Mouse (Mus musculus) intestine, postnatal 0 days (tissue): ENCODE results near the gene 1700037H04Rik. TPM values are rescaled to one million over a fixed set of nuclear protein-coding genes. Genes with fewer than 3 reads are reported as not detected.

Source experiments
- ATAC-seq: fragments of 200-750 bp; cut with Nextera tagmentation; 2 replicates; pipeline ENCODE4 v1.8.0; 2017; ENCODE audit warnings: mild to moderate bottlenecking, moderate TSS enrichment, moderate library complexity
- H3K27ac ChIP-seq: fragments of 300-500 bp; sonication (generic); 2 replicates; pipeline ENCODE4 v1.5.1; 2014; ENCODE audit warnings: mild to moderate bottlenecking, low read depth, low read length, moderate library complexity
- H3K27me3 ChIP-seq: fragments of 300-500 bp; sonication (generic); replicated peaks from 2 replicates; pipeline ENCODE4 v1.6.1; 2014; ENCODE audit warnings: low read length, mixed read lengths; ENCODE audit not compliant: control insufficient read depth, insufficient read depth
- H3K36me3 ChIP-seq: fragments of 300-500 bp; sonication (generic); 2 replicates; pipeline ENCODE4 v1.6.1; 2014; ENCODE audit warnings: mild to moderate bottlenecking, moderate library complexity; ENCODE audit not compliant: control insufficient read depth, insufficient read depth
- H3K4me1 ChIP-seq: fragments of 300-500 bp; sonication (generic); replicated peaks from 2 replicates; pipeline ENCODE4 v1.6.1; 2014; ENCODE audit warnings: antibody characterized with exemption, low read length, mixed read lengths; ENCODE audit not compliant: control insufficient read depth, insufficient read depth
- H3K4me2 ChIP-seq: fragments of 300-500 bp; sonication (generic); replicated peaks from 2 replicates; pipeline ENCODE4 v1.6.1; 2014; ENCODE audit warnings: low read depth, mild to moderate bottlenecking, moderate library complexity
- H3K4me3 ChIP-seq: fragments of 300-500 bp; sonication (generic); 2 replicates; pipeline ENCODE4 v1.5.1; 2014; ENCODE audit warnings: low read depth, low read length
- H3K9ac ChIP-seq: fragments of 300-500 bp; sonication (generic); 2 replicates; pipeline ENCODE4 v1.6.1; 2014; ENCODE audit warnings: mild to moderate bottlenecking, low read depth, low read length
- H3K9me3 ChIP-seq: fragments of 300-500 bp; sonication (generic); 2 replicates; pipeline ENCODE4 v1.6.1; 2016; ENCODE audit warnings: mixed run types; ENCODE audit not compliant: control insufficient read depth
- CTCF ChIP-seq: sonication (generic); IDR thresholded peaks from 2 replicates; pipeline ENCODE4 v1.5.1; 2016; ENCODE audit warnings: low read depth, mild to moderate bottlenecking, control low read depth, antibody characterized with exemption, moderate library complexity
- WGBS: fragments of 180-500 bp; shearing (Covaris S2); extraction: QIAGEN DNeasy Blood & Tissue Kit; methylation state at CpG from one replicate; pipeline ENCODE4 v1.1.7; 2014; 5-methylcytosine and 5-hydroxymethylcytosine counted together
- polyA plus RNA-seq: library from polyadenylated mRNA; unstranded; fragments of >200 nt; fragmentation: Nextera tagmentation; extraction: Ambion mirVana; gene quantifications from 2 replicates; pipeline ENCODE4 v1.2.1, GENCODE M21; 2015

1700037H04Rik gene
- polyA plus RNA-seq, 1 experiment from 2014 or later = 145 TPM

DNA sequence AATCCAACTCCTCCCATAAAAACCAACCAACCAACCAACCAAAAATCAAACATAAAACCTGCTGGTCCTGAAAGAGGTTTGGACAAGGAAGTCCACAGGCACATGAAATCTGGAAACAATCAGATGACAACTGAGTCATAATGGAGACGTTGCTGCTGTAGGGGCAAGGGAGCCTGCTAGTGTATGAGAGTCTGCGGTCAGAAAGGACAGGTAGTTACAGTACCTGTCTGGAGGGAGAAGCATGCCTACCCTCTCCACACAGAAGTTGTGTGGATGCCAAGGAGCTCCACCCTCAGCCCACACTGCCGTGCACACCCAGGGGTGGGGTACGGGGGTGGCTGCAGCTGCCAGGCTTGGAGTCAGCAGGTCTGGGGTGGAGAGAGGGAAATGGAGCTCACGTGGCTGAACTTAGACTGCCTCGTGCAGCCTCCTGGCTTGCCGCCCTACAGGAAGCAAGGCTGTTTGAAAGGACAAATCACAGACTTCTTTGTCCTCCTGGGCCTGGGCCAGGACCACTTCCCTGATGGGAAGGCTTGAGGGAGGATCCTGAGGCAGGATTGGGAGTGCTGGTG, 44.6 kb upstream of the 1700037H04Rik start:
- H3K27me3 ChIP-seq = no peaks in the 10 kb centered on the region
- TF ChIP-seq CTCF = no peak; the same call in 1 of the 2 replicates
- peak; percentile 95 for ATAC-seq
- WGBS = 7% methylated on average over 7 of the region's 7 CpGs
- H3K9ac ChIP-seq = 0 out of 2 replicates have a peak overlapping the region, but pooled peaks have one; percentile 18
- H3K9me3 ChIP-seq = no peaks in the 10 kb centered on the region
- H3K4me1 ChIP-seq = peaks cover 12% of the 10 kb centered on the region
- no peaks in the 10 kb centered on the region for H3K36me3 ChIP-seq
- no peak overlapping the region for H3K4me3 ChIP-seq
- peak overlapping the region; percentile 87 for H3K27ac ChIP-seq
- H3K4me2 ChIP-seq = peak overlapping the region; percentile 25; the same call in 1 of the 2 replicates

DNA sequence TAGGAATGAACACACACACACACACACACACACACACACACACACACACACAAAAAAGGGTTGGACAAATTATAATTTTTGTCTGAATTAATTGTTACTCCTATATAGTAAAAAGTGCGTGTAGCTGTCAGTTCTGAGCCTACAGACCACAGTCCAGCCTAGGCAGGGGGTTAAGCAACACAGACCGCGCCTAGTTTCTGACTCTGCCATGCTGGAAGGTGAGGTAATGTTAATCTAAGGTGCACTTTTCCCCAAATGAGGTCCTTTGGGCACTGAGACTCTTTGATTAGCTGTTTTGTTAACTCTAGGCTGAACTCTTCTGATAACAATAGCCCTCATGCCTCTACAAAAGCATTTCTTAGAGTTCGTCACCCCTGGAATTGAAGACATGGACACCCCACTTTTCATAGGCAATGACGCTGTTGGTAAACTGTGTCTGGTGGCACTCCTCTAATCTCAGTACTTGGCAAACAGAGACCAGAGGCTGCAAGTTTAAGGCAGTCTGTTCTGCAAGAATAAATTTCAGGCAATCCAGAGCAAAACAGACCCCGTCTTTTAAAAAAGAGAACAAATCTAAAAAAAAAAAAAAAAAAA, 44.0 kb upstream of the 1700037H04Rik start:
- H3K9ac ChIP-seq = no peak overlapping the region
- TF ChIP-seq CTCF = no peak
- H3K27ac ChIP-seq = peak overlapping the region; percentile 87; the same call in 1 of the 2 replicates
- peaks cover 9% of the 10 kb centered on the region; the same call in 1 of the 2 replicates for H3K4me1 ChIP-seq
- 73% methylated on average over 6 of the region's 6 CpGs for WGBS
- H3K27me3 ChIP-seq = no peaks in the 10 kb centered on the region
- H3K36me3 ChIP-seq = no peaks in the 10 kb centered on the region; the same call in 1 of the 2 replicates
- ATAC-seq = peak; percentile 43; the same call in 1 of the 2 replicates
- no peaks in the 10 kb centered on the region for H3K9me3 ChIP-seq
- H3K4me2 ChIP-seq = no peak overlapping the region
- H3K4me3 ChIP-seq = no peak overlapping the region

DNA sequence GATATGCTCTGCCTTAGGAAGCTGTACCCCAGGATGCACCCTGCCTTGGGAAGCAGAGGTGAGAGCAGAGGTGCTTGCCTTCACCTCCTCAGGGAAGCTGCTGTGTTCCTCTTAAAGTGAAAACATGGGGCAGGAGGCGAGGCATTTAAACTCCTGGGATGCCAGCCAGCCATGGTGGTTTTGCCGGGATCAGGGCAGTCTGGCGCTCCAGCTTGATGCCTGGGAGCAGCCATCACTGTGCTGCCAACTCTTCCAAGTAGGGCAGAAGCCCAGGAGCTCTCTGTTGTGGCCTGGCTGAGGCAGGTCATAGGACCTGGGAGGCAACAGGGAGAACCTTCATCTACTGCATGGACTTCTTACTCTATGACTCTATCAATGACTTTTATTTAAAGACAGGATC, 41.4 kb upstream of the 1700037H04Rik start:
- 94% methylated on average over 3 of the region's 3 CpGs for WGBS
- Histone ChIP-seq H3K36me3 (peaks cover 14% of the 10 kb centered on the region), H3K4me2 (no peak overlapping the region), H3K27ac (no peak overlapping the region), H3K9me3 (no peaks in the 10 kb centered on the region), H3K9ac (no peak overlapping the region), H3K4me3 (no peak overlapping the region), H3K27me3 (no peaks in the 10 kb centered on the region), H3K4me1 (peaks cover 9% of the 10 kb centered on the region; the same call in 1 of the 2 replicates)
- ATAC-seq = no peak
- TF ChIP-seq CTCF = no peak

DNA sequence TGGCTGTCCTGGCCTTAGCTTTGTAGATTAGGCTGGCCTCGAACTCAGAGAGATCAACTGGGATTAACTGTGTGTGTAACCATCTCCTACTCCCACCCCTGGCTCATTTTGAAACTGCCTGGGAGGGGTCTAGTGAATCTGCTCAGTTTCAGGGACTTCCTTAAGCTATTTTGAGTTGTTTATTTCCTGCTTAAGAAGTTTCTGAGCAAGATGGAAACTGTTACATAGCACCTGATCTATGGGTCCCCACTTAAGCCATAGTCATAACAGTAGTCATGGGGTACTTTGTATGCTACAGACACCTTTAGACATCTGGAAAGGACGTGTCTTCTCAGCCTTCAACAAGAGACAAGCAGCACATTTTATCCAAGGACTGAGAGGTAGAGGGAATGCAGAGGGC, 40.8 kb upstream of the 1700037H04Rik start:
- no peak for ATAC-seq
- WGBS = 75% methylated on average over 2 of the region's 2 CpGs
- H3K4me2 ChIP-seq = no peak overlapping the region
- no peak overlapping the region for H3K27ac ChIP-seq
- H3K36me3 ChIP-seq = peaks cover 14% of the 10 kb centered on the region
- TF ChIP-seq CTCF = no peak
- no peak overlapping the region for H3K9ac ChIP-seq
- peaks cover 9% of the 10 kb centered on the region; the same call in 1 of the 2 replicates for H3K4me1 ChIP-seq
- no peak overlapping the region for H3K4me3 ChIP-seq
- H3K9me3 ChIP-seq = no peaks in the 10 kb centered on the region
- H3K27me3 ChIP-seq = no peaks in the 10 kb centered on the region

DNA sequence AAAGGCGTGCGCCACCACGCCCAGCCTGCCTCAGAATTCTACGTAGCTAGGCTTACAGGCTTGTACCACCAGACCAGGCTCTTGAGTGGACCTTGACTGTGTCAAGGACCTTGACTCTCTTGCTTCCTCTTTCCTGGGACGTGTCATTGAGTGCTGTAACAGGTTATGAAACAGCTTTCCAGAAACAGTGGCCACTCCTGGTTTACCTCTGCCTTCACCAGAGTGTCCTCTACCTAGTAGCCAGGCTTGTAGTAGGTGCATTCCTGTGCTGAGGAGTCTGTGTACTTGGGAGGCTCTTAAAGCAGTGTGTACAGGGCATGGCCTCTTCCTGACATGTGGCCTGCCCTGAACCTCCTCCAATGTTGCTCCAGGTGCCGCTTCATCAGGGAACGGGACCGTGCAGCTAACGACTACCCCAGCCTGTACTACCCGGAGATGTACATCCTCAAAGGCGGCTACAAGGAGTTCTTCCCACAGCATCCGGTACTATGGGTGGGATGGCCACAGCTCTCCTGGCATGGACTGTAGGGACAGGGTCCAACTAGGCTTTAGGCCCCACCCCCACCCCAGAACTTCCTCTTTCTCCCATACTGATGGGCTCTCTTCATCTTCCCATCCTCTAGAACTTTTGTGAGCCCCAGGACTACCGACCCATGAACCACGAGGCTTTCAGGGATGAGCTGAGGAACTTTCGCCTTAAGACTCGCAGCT, 36.9 kb upstream of the 1700037H04Rik start:
- H3K4me1 ChIP-seq = no peaks in the 10 kb centered on the region
- H3K27me3 ChIP-seq = no peaks in the 10 kb centered on the region
- H3K4me2 ChIP-seq = no peak overlapping the region
- H3K36me3 ChIP-seq = peaks cover 34% of the 10 kb centered on the region
- 87% methylated on average over 16 of the region's 16 CpGs for WGBS
- no peak overlapping the region for H3K27ac ChIP-seq
- peak; percentile 32; the same call in 1 of the 2 replicates for ATAC-seq
- H3K9ac ChIP-seq = no peak overlapping the region
- H3K9me3 ChIP-seq = no peaks in the 10 kb centered on the region
- no peak overlapping the region for H3K4me3 ChIP-seq
- TF ChIP-seq CTCF = no peak

DNA sequence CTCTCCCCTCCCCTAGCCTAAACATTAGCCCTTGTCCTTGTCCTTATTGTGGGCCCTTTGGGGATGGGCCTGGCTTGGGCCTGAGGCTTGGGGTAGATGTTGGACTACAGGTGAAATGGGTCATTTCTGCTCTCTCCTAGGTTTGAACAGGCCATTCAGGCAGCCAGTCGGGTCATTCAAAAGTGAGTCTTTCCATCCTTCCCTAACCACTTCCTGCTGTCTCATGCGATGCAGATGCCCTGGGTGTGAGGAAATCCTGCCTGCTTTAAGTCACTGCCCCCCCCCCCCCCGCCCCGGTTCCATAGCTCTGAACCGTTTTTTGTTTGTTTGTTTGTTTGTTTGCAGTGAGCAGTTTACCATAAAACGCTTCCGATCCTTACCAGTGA, 31.1 kb upstream of the 1700037H04Rik start:
- Histone ChIP-seq H3K36me3 (peaks cover 26% of the 10 kb centered on the region), H3K4me3 (no peak overlapping the region), H3K4me2 (no peak overlapping the region), H3K9ac (no peak overlapping the region), H3K9me3 (no peaks in the 10 kb centered on the region), H3K27me3 (no peaks in the 10 kb centered on the region), H3K27ac (no peak overlapping the region), H3K4me1 (peaks cover 3% of the 10 kb centered on the region; the same call in 1 of the 2 replicates)
- ATAC-seq = no peak
- no peak for TF ChIP-seq CTCF
- WGBS = 76% methylated on average over 7 of the region's 7 CpGs
